Mouse (Mus musculus): ENCODE data around the gene Wdr90. TPM values are rescaled to one million over a fixed set of nuclear protein-coding genes. Genes with fewer than 3 reads are reported as not detected.

The Wdr90 gene
- polyA plus RNA-seq, 1 experiment from 2014 or later: 18.5 TPM

DNA sequence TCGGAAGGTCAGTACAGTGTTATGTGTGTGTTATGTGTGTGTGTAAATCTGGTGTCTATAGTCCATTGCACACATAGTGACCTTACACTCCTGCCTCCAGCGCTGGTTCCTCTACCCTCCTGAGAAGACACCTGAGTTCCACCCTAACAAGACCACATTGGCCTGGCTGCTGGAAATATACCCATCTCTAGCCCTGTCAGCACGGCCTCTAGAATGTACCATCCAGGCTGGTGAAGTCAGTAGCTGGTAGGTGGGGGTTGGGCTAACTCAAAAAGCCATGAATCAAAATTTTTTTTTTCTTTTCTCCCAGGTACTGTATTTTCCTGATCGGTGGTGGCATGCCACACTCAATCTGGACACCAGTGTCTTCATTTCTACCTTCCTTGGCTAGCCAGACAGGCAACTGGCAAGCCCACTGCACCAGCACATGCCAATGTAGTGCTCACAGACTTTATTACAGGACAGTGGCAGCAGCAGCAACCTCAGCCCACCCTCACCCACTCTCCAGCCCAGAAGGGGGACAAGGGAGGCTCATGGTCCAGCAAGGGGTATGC is 31.0 kb downstream of the Wdr90 start:
- Histone ChIP-seq H3K9me3 (replicated peaks; ENCODE audit: control insufficient read depth, low read length, poor library complexity, severe bottlenecking) (no peaks in the 10 kb centered on the region), H3K27ac (ENCODE audit: low read length) (no peak overlapping the region; the same call in 1 of the 2 replicates), H3K4me3 (ENCODE audit: low read depth, low read length) (peak overlapping the region; percentile 56; the same call in 1 of the 2 replicates), H3K4me2 (ENCODE audit: low read length) (peak overlapping the region; percentile 97), H3K9ac (ENCODE audit: low read depth, low read length) (no peak overlapping the region; the same call in 1 of the 2 replicates), H3K4me1 (ENCODE audit: control insufficient read depth, insufficient read depth, low read length) (peaks cover 58% of the 10 kb centered on the region), H3K36me3 (ENCODE audit: control insufficient read depth, insufficient read depth, low read length) (peaks cover 25% of the 10 kb centered on the region), H3K27me3 (ENCODE audit: control insufficient read depth, insufficient read depth, low read depth, low read length) (no peaks in the 10 kb centered on the region)
- no peak for ATAC-seq
- 88% methylated on average over 4 of the region's 4 CpGs for WGBS

GRCm38 (mm10) chr17:25829558-25830017 is 31.7 kb downstream of the Wdr90 start:
- Histone ChIP-seq H3K36me3 (ENCODE audit: control insufficient read depth, insufficient read depth, low read length) (peaks cover 25% of the 10 kb centered on the region), H3K4me1 (ENCODE audit: control insufficient read depth, insufficient read depth, low read length) (peaks cover 58% of the 10 kb centered on the region), H3K4me3 (ENCODE audit: low read depth, low read length) (peak overlapping the region; percentile 56), H3K4me2 (ENCODE audit: low read length) (peak overlapping the region; percentile 97), H3K27ac (ENCODE audit: low read length) (peak overlapping the region; percentile 91), H3K9ac (ENCODE audit: low read depth, low read length) (peak overlapping the region; percentile 78), H3K9me3 (replicated peaks; ENCODE audit: control insufficient read depth, low read length, poor library complexity, severe bottlenecking) (no peaks in the 10 kb centered on the region), H3K27me3 (ENCODE audit: control insufficient read depth, insufficient read depth, low read depth, low read length) (no peaks in the 10 kb centered on the region)
- 41% methylated on average over 8 of the region's 8 CpGs for WGBS
- ATAC-seq: no peak

DNA sequence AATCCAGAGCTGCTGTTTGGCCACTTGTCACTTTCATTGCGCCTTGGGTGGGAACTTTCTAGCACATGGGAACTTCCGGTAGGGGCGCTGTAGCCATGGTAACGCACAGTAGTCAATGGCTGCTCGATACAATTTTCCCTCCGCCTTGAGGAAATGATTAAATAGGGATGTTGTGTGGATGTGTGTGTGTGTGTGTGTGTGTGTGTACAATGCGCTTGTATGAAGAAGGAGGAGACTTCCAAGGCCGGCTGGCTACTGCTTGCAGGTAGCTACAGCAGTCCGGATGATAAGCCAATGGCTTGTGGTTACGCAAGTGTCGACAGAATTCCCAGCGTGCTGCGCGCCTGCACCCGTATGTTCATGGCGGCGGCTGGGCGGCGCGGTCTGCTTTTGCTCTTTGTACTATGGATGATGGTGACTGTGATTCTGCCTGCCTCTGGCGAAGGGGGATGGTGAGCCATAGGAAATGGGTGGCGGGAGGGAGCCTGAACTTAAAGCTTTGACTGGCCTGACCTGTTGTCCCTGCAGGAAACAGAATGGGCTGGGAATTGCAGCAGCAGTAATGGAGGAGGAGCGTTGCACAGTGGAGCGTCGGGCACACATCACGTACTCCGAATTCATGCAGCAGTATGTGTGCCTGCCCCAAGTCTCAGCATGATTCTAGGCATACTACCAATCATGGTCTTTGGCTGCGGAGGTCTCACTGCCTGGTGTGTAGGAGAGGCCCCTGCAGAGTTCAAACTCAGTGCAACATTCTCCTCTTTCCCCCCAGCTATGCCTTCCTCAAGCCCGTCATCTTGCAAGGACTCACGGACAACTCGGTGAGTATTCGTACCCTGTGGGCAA is 32.4 kb downstream of the Wdr90 start, which contains the start of gene Jmjd8:
Gene Jmjd8, plus strand, starts transcription at position 156 of the 846 bp plus-strand sequence.
- peaks cover 58% of the 10 kb centered on the region for H3K4me1 ChIP-seq (ENCODE audit: control insufficient read depth, insufficient read depth, low read length)
- H3K36me3 ChIP-seq (ENCODE audit: control insufficient read depth, insufficient read depth, low read length): peaks cover 25% of the 10 kb centered on the region
- peak; percentile 61 for ATAC-seq
- peak within 1 kb of the TSS; percentile 91 for H3K27ac ChIP-seq (ENCODE audit: low read length)
- peak within 1 kb of the TSS; percentile 97 for H3K4me2 ChIP-seq (ENCODE audit: low read length)
- no peaks in the 10 kb centered on the region for H3K27me3 ChIP-seq (ENCODE audit: control insufficient read depth, insufficient read depth, low read depth, low read length)
- under 1% methylated on average over 32 of the region's 32 CpGs for WGBS
- H3K9ac ChIP-seq (ENCODE audit: low read depth, low read length): peak within 1 kb of the TSS; percentile 78
- H3K9me3 ChIP-seq (replicated peaks; ENCODE audit: control insufficient read depth, low read length, poor library complexity, severe bottlenecking): no peaks in the 10 kb centered on the region
- peak within 1 kb of the TSS; percentile 56 for H3K4me3 ChIP-seq (ENCODE audit: low read depth, low read length)

- peaks cover 56% of the 10 kb centered on the region for H3K4me1 ChIP-seq (ENCODE audit: control insufficient read depth, insufficient read depth, low read length)
- 90% methylated on average over 8 of the region's 8 CpGs for WGBS
- peak overlapping the region; percentile 56 for H3K4me3 ChIP-seq (ENCODE audit: low read depth, low read length)
- ATAC-seq: no peak
- peaks cover 25% of the 10 kb centered on the region for H3K36me3 ChIP-seq (ENCODE audit: control insufficient read depth, insufficient read depth, low read length)
- peak overlapping the region; percentile 97 for H3K4me2 ChIP-seq (ENCODE audit: low read length)
- H3K27ac ChIP-seq (ENCODE audit: low read length): peak overlapping the region; percentile 91
- H3K9me3 ChIP-seq (replicated peaks; ENCODE audit: control insufficient read depth, low read length, poor library complexity, severe bottlenecking): no peaks in the 10 kb centered on the region
- no peaks in the 10 kb centered on the region for H3K27me3 ChIP-seq (ENCODE audit: control insufficient read depth, insufficient read depth, low read depth, low read length)
- H3K9ac ChIP-seq (ENCODE audit: low read depth, low read length): peak overlapping the region; percentile 78
These were observed 33.1 kb downstream of the Wdr90 start for GRCm38 (mm10) chr17:25828223-25828594.

DNA sequence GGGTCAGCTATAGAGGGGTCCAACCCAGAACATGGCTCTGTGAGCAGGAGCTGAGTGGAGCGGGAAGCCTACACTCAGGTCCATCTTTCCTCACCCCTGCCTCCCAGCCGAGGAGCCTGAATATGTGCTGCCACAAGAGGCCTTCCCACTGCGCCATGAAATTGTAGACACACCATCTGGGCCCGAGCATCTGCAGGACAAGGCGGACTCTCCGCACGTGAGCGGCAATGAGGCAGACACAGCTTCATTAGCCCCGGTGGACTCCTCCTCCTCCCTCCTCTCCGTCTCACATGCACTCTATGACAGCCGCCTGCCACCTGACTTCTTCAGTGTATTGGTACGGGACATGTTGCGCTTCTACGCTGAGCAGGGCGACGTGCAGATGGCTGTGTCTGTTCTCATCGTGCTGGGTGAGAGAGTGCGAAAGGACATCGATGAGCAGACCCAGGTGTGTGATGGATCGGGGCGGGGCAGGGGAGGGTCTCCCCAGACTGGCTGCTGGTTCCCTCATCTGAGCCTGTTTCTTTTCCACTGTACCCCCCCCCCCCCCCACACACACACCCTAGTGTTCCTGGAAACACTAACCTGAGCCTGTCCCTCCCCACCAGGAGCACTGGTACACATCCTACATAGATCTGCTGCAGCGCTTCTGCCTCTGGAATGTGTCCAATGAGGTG is 33.6 kb downstream of the Wdr90 start:
- Histone ChIP-seq H3K27me3 (ENCODE audit: control insufficient read depth, insufficient read depth, low read depth, low read length) (no peaks in the 10 kb centered on the region), H3K36me3 (ENCODE audit: control insufficient read depth, insufficient read depth, low read length) (peaks cover 25% of the 10 kb centered on the region), H3K27ac (ENCODE audit: low read length) (peak overlapping the region; percentile 91; the same call in 1 of the 2 replicates), H3K4me2 (ENCODE audit: low read length) (peak overlapping the region; percentile 97), H3K9me3 (replicated peaks; ENCODE audit: control insufficient read depth, low read length, poor library complexity, severe bottlenecking) (no peaks in the 10 kb centered on the region), H3K9ac (ENCODE audit: low read depth, low read length) (no peak overlapping the region), H3K4me1 (ENCODE audit: control insufficient read depth, insufficient read depth, low read length) (peaks cover 56% of the 10 kb centered on the region), H3K4me3 (ENCODE audit: low read depth, low read length) (no peak overlapping the region)
- no peak for ATAC-seq
- WGBS: 92% methylated on average over 22 of the region's 22 CpGs

GRCm38 (mm10) chr17:25827011-25827410 is 34.3 kb downstream of the Wdr90 start:
- H3K4me3 ChIP-seq (ENCODE audit: low read depth, low read length): no peak overlapping the region
- no peak overlapping the region for H3K9ac ChIP-seq (ENCODE audit: low read depth, low read length)
- H3K36me3 ChIP-seq (ENCODE audit: control insufficient read depth, insufficient read depth, low read length): peaks cover 25% of the 10 kb centered on the region
- H3K27me3 ChIP-seq (ENCODE audit: control insufficient read depth, insufficient read depth, low read depth, low read length): no peaks in the 10 kb centered on the region
- no peak overlapping the region for H3K4me2 ChIP-seq (ENCODE audit: low read length)
- ATAC-seq: no peak
- no peaks in the 10 kb centered on the region for H3K9me3 ChIP-seq (replicated peaks; ENCODE audit: control insufficient read depth, low read length, poor library complexity, severe bottlenecking)
- peaks cover 54% of the 10 kb centered on the region for H3K4me1 ChIP-seq (ENCODE audit: control insufficient read depth, insufficient read depth, low read length)
- WGBS: 95% methylated on average over 13 of the region's 13 CpGs
- H3K27ac ChIP-seq (ENCODE audit: low read length): no peak overlapping the region

DNA sequence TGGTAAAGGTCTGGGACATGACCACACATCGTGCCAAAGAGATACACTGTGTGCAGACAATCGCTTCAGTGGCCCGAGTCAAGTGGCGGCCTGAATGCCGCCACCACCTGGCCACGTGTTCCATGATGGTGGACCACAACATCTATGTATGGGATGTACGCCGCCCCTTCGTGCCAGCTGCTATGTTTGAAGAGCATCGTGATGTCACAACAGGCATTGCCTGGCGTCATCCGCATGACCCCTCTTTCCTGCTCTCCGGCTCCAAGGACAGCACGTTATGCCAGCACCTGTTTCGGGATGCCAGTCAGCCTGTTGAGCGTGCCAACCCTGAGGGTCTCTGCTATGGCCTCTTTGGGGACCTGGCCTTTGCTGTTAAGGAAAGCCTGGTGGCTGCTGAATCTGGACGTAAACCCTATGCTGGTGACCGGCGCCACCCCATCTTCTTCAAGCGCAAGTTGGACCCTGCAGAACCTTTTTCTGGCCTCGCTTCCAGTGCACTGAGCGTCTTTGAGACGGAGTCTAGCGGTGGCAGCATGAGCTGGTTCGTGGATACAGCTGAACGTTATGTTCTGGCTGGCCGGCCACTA is 35.2 kb downstream of the Wdr90 start:
- no peak overlapping the region for H3K9ac ChIP-seq (ENCODE audit: low read depth, low read length)
- 96% methylated on average over 27 of the region's 27 CpGs for WGBS
- ATAC-seq: no peak
- peaks cover 19% of the 10 kb centered on the region for H3K36me3 ChIP-seq (ENCODE audit: control insufficient read depth, insufficient read depth, low read length)
- H3K4me2 ChIP-seq (ENCODE audit: low read length): no peak overlapping the region
- no peaks in the 10 kb centered on the region for H3K9me3 ChIP-seq (replicated peaks; ENCODE audit: control insufficient read depth, low read length, poor library complexity, severe bottlenecking)
- no peak overlapping the region for H3K27ac ChIP-seq (ENCODE audit: low read length)
- H3K4me1 ChIP-seq (ENCODE audit: control insufficient read depth, insufficient read depth, low read length): peaks cover 44% of the 10 kb centered on the region
- no peaks in the 10 kb centered on the region for H3K27me3 ChIP-seq (ENCODE audit: control insufficient read depth, insufficient read depth, low read depth, low read length)
- no peak overlapping the region for H3K4me3 ChIP-seq (ENCODE audit: low read depth, low read length)

DNA sequence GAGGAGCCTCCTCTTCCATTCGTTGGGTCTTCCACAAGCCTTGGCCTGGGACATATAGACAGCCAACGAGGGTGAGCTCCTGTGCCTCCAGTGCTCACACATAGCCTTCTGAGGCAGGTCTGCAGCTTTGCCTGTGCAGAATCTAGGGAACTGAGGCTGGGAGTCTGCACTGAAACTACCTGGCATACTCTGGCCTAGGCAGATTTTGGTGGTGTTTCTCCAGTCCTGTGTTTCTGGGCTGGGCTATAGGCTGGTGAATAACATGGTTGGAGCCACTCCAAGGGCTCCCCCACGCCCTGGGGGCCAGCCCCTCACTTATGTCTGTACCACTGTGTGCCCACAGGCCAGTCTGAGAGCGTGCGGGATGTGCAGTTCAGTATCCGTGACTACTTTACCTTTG is 36.0 kb downstream of the Wdr90 start:
- Histone ChIP-seq H3K9me3 (replicated peaks; ENCODE audit: control insufficient read depth, low read length, poor library complexity, severe bottlenecking) (no peaks in the 10 kb centered on the region), H3K9ac (ENCODE audit: low read depth, low read length) (no peak overlapping the region), H3K36me3 (ENCODE audit: control insufficient read depth, insufficient read depth, low read length) (peaks cover 12% of the 10 kb centered on the region), H3K4me1 (ENCODE audit: control insufficient read depth, insufficient read depth, low read length) (peaks cover 38% of the 10 kb centered on the region), H3K27ac (ENCODE audit: low read length) (no peak overlapping the region), H3K4me3 (ENCODE audit: low read depth, low read length) (no peak overlapping the region), H3K27me3 (ENCODE audit: control insufficient read depth, insufficient read depth, low read depth, low read length) (no peaks in the 10 kb centered on the region), H3K4me2 (ENCODE audit: low read length) (no peak overlapping the region; the same call in 1 of the 2 replicates)
- ATAC-seq: no peak
- WGBS: 89% methylated on average over 6 of the region's 6 CpGs

Data from midbrain, embryonic 16.5 days (tissue).